Mouse (Mus musculus): Measurements from ENCODE around the gene Gprin1. TPM values are rescaled to one million over a fixed set of nuclear protein-coding genes. Genes with fewer than 3 reads are reported as not detected.
A peak's percentile ranks its signal among the peaks of the same experiment; 100 is the strongest.

The Gprin1 gene
- polyA plus RNA-seq, 1 experiment from 2014 or later = 0.02 TPM

DNA sequence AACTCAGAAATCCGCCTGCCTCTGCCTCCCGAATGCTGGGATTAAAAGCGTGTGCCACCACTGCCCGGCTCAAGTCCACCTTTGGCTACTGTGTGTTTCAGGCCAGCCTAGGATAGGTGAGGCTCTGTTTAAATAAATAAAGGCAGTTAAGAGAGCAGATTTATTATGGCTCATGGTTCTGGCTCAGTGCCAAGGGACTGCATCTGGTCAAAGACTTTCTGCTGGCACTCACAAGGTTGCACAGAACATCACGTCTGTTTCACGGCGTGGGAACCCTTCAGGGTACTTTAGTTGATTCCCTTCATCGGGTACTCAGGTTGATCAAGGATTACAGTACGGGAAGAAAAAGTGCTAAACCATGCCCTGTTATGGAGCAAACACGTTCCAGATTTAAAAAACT is 34.7 kb downstream of the Gprin1 start:
- no peaks in the 10 kb centered on the region for H3K4me1 ChIP-seq (replicated peaks)
- H3K9ac ChIP-seq = no peak overlapping the region
- ATAC-seq (ENCODE audit: low read depth) (no peak), DNase-seq (no peak)
- H3K27me3 ChIP-seq = no peaks in the 10 kb centered on the region
- H3K4me2 ChIP-seq = no peak overlapping the region
- 62% methylated on average over 10 of the region's 10 CpGs for WGBS (ENCODE audit: insufficient replicate concordance)
- no peak overlapping the region for H3K27ac ChIP-seq
- H3K9me3 ChIP-seq (replicated peaks) = 0 out of 2 replicates have a peak, but pooled peaks cover 4% of the 10 kb centered on the region
- H3K4me3 ChIP-seq (replicated peaks) = no peak overlapping the region
- H3K36me3 ChIP-seq = no peaks in the 10 kb centered on the region

DNA sequence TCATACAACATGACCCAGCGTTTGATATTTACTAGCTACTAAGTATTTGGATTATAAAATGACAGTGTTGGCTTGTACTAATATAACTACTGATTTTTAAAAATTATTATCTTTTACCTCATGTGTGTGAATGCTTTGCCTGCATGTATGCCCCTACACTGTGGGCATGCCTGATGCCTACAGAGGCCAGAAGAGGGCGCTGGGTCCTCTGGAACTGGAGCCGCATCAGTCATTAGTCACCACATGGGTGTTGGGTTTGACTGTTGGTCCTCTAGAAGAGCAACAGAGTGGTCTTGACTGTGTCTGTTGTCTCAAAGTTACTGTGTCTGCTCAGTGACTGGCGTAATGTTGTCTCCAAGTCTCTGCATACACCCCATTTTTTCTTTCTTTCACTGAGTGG is 35.3 kb downstream of the Gprin1 start:
- WGBS (ENCODE audit: insufficient replicate concordance) = 30% methylated on average over 4 of the region's 4 CpGs
- no peak for ATAC-seq (ENCODE audit: low read depth)
- no peak overlapping the region for H3K27ac ChIP-seq
- no peaks in the 10 kb centered on the region for H3K4me1 ChIP-seq (replicated peaks)
- H3K4me3 ChIP-seq (replicated peaks) = no peak overlapping the region
- H3K9me3 ChIP-seq (replicated peaks) = 0 out of 2 replicates have a peak, but pooled peaks cover 4% of the 10 kb centered on the region
- no peaks in the 10 kb centered on the region for H3K36me3 ChIP-seq
- no peaks in the 10 kb centered on the region for H3K27me3 ChIP-seq
- H3K4me2 ChIP-seq = no peak overlapping the region
- no peak for DNase-seq
- no peak overlapping the region for H3K9ac ChIP-seq

DNA sequence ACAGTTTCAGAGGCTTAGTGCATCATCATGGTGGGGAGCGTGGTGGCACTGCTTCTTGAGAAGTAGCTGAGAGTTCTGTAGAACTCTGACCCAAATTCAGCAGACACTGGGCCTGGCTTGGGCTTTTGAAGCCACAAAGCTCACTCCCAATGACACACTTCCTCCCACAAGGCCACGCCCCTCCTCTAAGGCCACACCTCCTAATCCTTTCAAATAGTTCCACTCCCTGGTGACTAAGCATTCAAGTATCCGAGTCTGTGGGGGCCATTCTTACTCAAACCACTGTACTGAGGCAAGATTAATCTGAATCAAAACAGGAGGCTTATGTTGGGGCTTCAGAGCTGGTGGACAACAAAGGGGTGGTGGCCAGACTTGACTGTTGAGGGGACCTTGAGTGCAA is 38.8 kb downstream of the Gprin1 start:
- ATAC-seq (ENCODE audit: low read depth) = no peak
- Histone ChIP-seq H3K9ac (no peak overlapping the region), H3K9me3 (replicated peaks) (0 out of 2 replicates have a peak, but pooled peaks cover 4% of the 10 kb centered on the region), H3K4me3 (replicated peaks) (no peak overlapping the region), H3K4me2 (no peak overlapping the region), H3K27ac (no peak overlapping the region), H3K27me3 (no peaks in the 10 kb centered on the region), H3K36me3 (no peaks in the 10 kb centered on the region), H3K4me1 (replicated peaks) (0 out of 2 replicates have a peak, but pooled peaks cover 3% of the 10 kb centered on the region)
- no peak for DNase-seq
- 50% methylated on average over 3 of the region's 3 CpGs for WGBS (ENCODE audit: insufficient replicate concordance)

DNA sequence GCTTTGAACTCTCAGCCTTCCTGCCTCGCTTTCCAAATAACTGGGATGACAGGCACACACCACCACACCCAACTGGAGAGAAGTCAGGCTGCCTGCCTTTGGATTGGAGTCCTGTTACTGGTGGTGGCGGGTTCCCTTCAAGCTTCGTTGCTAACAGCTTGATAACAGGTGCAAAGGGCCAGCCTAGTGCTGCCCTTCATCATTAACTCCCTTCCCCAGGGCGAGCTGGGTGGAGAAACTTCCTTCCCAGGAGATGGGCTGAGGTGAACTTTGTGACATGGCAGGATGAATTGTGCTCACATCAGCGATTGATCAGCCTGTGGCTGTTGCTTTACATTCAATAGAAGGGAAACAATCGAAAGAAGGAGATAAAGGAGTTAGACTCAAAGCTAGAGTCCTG is 44.8 kb downstream of the Gprin1 start:
- H3K4me2 ChIP-seq = no peak overlapping the region
- H3K4me3 ChIP-seq (replicated peaks) = no peak overlapping the region
- WGBS (ENCODE audit: insufficient replicate concordance) = 42% methylated on average over 6 of the region's 6 CpGs
- H3K9ac ChIP-seq = no peak overlapping the region
- H3K9me3 ChIP-seq (replicated peaks) = no peaks in the 10 kb centered on the region
- H3K4me1 ChIP-seq (replicated peaks) = peaks cover 19% of the 10 kb centered on the region; the same call in 1 of the 2 replicates
- no peak for DNase-seq
- no peaks in the 10 kb centered on the region for H3K36me3 ChIP-seq
- no peak for ATAC-seq (ENCODE audit: low read depth)
- H3K27ac ChIP-seq = no peak overlapping the region
- H3K27me3 ChIP-seq = no peaks in the 10 kb centered on the region

DNA sequence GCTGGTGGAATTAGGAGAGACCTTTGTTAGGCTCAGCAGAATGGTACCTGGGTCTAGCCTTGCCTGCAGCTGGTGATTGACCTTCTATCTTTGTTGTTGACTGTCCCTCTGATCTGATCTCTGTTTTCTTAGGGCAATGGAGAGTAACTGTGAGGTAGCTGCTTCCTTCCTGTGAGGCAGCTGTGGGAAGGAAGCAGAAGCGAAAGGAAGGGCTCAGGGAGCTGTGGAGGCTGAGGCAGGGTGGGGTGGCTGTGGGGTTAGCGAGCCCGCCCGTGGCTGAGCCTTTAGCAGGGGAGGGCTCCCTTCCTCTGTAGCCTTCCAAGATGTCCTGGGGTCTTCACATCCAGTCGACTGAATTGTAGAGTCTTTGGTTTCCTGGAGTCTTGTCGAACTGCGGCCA is 47.2 kb downstream of the Gprin1 start:
- no peaks in the 10 kb centered on the region for H3K36me3 ChIP-seq
- H3K9me3 ChIP-seq (replicated peaks) = no peaks in the 10 kb centered on the region
- H3K27ac ChIP-seq = no peak overlapping the region
- no peak overlapping the region for H3K4me3 ChIP-seq (replicated peaks)
- H3K27me3 ChIP-seq = no peaks in the 10 kb centered on the region
- ATAC-seq (ENCODE audit: low read depth) (no peak), DNase-seq (no peak)
- 46% methylated on average over 7 of the region's 7 CpGs for WGBS (ENCODE audit: insufficient replicate concordance)
- H3K4me2 ChIP-seq = peak overlapping the region; percentile 27; the same call in 1 of the 2 replicates
- H3K4me1 ChIP-seq (replicated peaks) = peaks cover 19% of the 10 kb centered on the region; the same call in 1 of the 2 replicates
- peak overlapping the region; percentile 29; the same call in 1 of the 2 replicates for H3K9ac ChIP-seq

DNA sequence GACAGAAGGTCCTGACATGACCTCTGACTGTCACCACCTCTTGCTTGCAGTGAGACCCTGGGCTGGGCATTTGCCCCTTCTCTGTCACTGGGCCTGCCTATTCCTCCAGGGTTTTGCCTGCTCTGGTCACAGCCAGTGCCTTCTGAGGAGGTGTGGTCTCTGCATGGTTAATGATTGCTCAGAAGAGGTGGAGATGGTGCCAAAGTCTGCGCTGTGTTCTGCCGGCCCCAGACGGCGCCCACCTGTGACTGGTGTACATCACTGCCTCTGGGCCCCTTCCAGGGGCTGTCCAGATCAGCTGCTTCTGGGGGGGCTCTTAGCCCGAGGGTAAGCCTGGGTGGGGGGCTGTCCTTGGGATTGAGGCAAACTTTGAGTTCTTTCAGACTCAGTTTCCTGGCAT is 48.4 kb downstream of the Gprin1 start, which contains the start of gene Cdhr2:
TSS of gene Cdhr2 (plus strand) at position 219 of the 400 bp plus-strand sequence.
- Histone ChIP-seq H3K4me2 (peak within 1 kb of the TSS; percentile 27; the same call in 1 of the 2 replicates), H3K27me3 (no peaks in the 10 kb centered on the region), H3K9me3 (replicated peaks) (no peaks in the 10 kb centered on the region), H3K27ac (peak within 1 kb of the TSS; percentile 59), H3K36me3 (no peaks in the 10 kb centered on the region), H3K4me1 (replicated peaks) (peaks cover 17% of the 10 kb centered on the region; the same call in 1 of the 2 replicates), H3K9ac (peak within 1 kb of the TSS; percentile 29; the same call in 1 of the 2 replicates), H3K4me3 (replicated peaks) (peak within 1 kb of the TSS; percentile 22; the same call in 1 of the 2 replicates)
- DNase-seq = no peak
- peak; percentile 78 for ATAC-seq (ENCODE audit: low read depth)
- 69% methylated on average over 5 of the region's 5 CpGs for WGBS (ENCODE audit: insufficient replicate concordance)

DNA sequence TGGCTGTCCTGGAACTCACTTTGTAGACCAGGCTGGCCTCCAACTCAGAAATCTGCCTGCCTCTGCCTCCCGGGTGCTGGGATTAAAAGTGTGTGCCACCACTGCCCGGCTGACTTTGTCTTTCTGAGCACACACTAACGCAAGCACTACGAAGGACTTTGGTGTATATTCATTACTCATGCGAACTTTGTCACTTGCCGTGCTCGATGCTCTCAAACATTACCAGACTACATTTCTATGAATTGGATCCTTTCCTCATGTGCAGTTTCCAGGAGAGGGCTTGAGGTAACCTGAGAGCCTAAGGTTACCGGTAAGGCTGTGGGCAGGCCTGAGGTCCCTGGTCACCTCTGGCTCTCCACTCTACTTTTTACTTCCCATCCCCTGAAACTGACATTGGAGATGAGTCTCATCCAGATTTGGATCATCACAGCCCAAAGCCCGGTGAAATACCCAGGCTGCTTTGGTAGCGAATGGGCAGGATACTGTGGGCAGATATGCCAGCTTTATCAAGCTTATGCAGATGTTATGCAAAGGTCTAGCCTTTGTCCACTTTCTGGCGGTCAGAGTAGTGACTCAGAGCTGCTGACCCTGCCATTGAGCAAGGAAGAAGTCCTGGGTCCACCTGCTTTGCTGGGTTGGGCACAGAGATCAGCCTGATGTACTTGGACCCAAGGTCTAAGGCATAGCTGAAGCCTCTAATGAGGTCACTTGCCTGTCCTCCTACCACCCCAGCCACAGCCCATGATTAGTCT is 54.0 kb downstream of the Gprin1 start:
- no peak for DNase-seq
- Histone ChIP-seq H3K36me3 (peaks cover under 1% of the 10 kb centered on the region), H3K4me3 (replicated peaks) (no peak overlapping the region), H3K4me1 (replicated peaks) (peaks cover 40% of the 10 kb centered on the region), H3K27ac (no peak overlapping the region), H3K27me3 (no peaks in the 10 kb centered on the region), H3K9ac (no peak overlapping the region), H3K4me2 (0 out of 2 replicates have a peak overlapping the region, but pooled peaks have one; percentile 12), H3K9me3 (replicated peaks) (no peaks in the 10 kb centered on the region)
- ATAC-seq (ENCODE audit: low read depth) = no peak
- 76% methylated on average over 11 of the region's 11 CpGs for WGBS (ENCODE audit: insufficient replicate concordance)

DNA sequence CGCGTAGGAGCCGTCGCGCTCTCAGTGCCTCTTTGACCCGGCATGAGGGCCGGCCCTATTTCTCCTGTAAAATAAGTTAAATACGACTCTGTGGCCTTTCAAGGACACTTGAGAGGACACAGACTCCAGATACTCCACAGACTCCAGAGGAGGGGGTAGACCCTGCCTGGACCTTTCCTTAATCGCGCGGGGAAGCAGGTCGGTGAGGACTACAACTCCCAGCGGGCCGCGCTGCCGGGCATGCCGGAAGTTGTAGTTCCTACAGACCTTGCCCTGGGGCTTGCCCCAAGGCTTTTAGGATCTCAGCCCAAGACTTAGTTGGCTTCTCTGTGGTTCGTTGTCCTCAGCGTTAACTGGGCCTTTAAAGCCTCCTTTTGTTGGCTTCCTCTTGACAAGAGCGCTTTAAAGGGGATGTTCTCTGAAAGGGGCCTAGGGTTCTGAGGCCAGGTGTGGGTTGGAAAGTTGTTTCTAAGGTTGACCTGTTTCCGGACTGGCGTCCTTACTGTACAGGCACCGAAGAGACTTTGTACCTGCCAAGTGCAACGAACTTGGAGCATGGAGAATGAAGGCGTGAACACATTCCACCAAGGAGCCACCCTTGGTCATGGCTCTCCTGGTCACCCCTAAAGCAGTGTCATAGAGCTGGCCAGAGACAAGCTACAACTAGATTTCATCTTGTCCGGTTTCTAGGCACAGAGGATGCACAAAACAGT is 55.2 kb downstream of the Gprin1 start:
- 14% methylated on average over 26 of the region's 26 CpGs for WGBS (ENCODE audit: insufficient replicate concordance)
- Histone ChIP-seq H3K9me3 (replicated peaks) (no peaks in the 10 kb centered on the region), H3K36me3 (peaks cover 4% of the 10 kb centered on the region), H3K4me2 (peak overlapping the region; percentile 96), H3K9ac (peak overlapping the region; percentile 77), H3K4me3 (replicated peaks) (peak overlapping the region; percentile 93), H3K27ac (peak overlapping the region; percentile 95), H3K4me1 (replicated peaks) (peaks cover 47% of the 10 kb centered on the region), H3K27me3 (no peaks in the 10 kb centered on the region)
- peak; percentile 85 for DNase-seq
- ATAC-seq (ENCODE audit: low read depth) = peak; percentile 71

DNA sequence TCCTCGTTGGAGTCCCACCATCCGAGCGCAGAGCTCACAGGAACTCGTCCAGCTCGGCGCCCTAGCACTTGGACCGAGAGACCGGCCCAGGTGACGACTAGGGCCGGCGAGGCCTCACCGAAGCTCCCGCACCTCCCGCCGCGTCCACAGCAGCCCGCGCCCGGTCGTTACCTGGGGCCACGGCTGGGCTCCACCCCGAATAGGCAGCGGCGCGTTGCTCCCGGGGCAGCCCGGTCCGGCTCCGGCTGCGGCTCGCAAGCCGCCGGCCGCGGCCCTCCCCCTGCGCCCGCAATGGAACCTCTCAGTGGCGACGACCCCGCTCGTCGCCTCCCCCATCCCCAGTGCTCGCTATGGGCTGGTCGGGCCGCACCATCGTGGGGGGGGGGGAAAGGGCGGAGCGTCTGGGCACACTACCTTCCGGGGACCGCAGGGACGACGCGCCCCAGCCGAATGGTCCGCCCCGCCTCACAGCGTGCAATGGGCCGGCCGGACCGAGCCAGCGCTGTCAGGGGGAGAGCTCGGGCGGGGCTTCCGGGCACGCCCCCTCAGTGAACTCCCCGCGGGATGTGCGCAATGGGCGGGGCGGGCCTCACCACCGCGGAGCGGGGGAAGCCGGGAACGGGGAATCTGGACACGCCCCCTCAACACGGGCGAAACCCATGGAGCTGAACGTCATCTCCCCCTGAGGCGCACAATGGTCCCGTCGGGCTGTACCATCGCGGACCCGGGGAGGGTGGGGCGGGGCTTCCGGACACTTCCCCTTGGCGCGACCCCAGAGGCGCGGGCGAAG is 55.9 kb downstream of the Gprin1 start, which contains the start of gene Rnf44:
TSS of gene Rnf44 (minus strand) at position 350 of the 790 bp plus-strand sequence.
- H3K27me3 ChIP-seq = no peaks in the 10 kb centered on the region
- peak within 1 kb of the TSS; percentile 95 for H3K27ac ChIP-seq
- H3K36me3 ChIP-seq = peaks cover 4% of the 10 kb centered on the region
- under 1% methylated on average over 92 of the region's 92 CpGs for WGBS (ENCODE audit: insufficient replicate concordance)
- H3K4me2 ChIP-seq = peak within 1 kb of the TSS; percentile 96
- peak within 1 kb of the TSS; percentile 93 for H3K4me3 ChIP-seq (replicated peaks)
- DNase-seq (peak; percentile 99), ATAC-seq (ENCODE audit: low read depth) (peak; percentile 96)
- no peaks in the 10 kb centered on the region for H3K9me3 ChIP-seq (replicated peaks)
- peak within 1 kb of the TSS; percentile 97 for H3K9ac ChIP-seq
- H3K4me1 ChIP-seq (replicated peaks) = peaks cover 54% of the 10 kb centered on the region

DNA sequence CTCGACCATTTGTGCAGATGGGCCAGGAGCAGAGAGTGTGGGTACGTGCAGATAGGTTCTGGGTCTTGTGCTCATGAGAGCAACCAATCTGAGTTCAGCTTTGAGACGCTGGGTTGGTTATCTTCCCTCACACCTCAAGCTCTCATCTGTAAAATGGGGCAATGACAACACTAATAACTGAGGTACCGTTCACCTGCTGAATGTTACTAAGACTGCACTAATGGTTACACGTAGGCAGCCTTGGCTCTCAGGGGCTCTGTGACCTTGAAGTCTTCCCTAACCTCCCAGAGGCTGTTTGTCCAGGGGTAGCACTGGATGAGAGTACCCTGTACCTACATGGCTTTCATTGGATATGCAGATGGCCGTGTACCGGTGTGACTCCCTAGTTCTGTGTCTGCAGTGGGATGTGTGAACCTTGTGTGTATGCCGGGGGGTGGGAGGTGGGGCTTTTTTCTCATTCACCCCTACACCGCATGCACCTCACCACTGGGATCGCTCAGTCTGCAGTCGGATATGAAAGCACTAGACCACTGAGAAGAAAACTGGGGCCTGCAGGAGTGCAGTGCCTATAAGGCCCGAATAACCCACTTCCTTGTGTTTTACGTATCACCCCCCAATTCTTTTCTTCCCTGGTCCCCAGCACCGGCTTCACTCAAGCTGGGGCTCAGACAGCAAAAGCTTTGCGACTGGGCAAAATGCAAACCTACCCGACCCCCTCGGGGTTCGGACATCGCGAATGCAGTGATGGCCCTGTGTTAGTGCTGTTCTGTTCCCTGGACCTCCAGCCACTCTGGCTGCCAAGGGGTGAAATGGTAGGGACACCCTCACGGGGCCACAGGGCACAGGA is 56.7 kb downstream of the Gprin1 start:
- Histone ChIP-seq H3K9me3 (replicated peaks) (no peaks in the 10 kb centered on the region), H3K27me3 (no peaks in the 10 kb centered on the region), H3K9ac (peak overlapping the region; percentile 97), H3K4me3 (replicated peaks) (peak overlapping the region; percentile 93), H3K27ac (peak overlapping the region; percentile 95), H3K4me2 (peak overlapping the region; percentile 96), H3K4me1 (replicated peaks) (peaks cover 62% of the 10 kb centered on the region), H3K36me3 (peaks cover 4% of the 10 kb centered on the region)
- 4% methylated on average over 21 of the region's 21 CpGs for WGBS (ENCODE audit: insufficient replicate concordance)
- no peak for ATAC-seq (ENCODE audit: low read depth)
- no peak for DNase-seq
